Mouse (Mus musculus) MEL (cell line): Measurements from ENCODE around the gene Dhps.

Experiments
- CHD1 ChIP-seq: IDR thresholded peaks from 2 replicates; pipeline ENCODE4 v1.6.1; 2012; ENCODE audit warnings: low read depth, mild to moderate bottlenecking, inconsistent platforms, low read length, improper control_type of control experiment
- CTCF ChIP-seq, 3 experiments: IDR thresholded peaks in 2 of 3; conservative IDR thresholded peaks in 1 of 3; 2 replicates each; pipeline ENCODE4 v1.5.1; 2011 to 2012; ENCODE audit warnings: low read length in 3 of 3, low read depth in 2 of 3, mild to moderate bottlenecking in 2 of 3, improper control_type of control experiment in 1 of 3, inconsistent platforms in 1 of 3, mixed read lengths in 1 of 3, moderate library complexity in 1 of 3; ENCODE audit not compliant: control insufficient read depth in 1 of 3, insufficient read depth in 1 of 3, poor library complexity in 1 of 3, severe bottlenecking in 1 of 3
- HCFC1 ChIP-seq: IDR thresholded peaks from 2 replicates; pipeline ENCODE4 v1.6.1; 2012; ENCODE audit warnings: low read depth, mild to moderate bottlenecking, inconsistent platforms, low read length, improper control_type of control experiment, moderate library complexity
- POLR2A ChIP-seq, 2 experiments: IDR thresholded peaks; 2 replicates each; pipeline ENCODE4 v1.6.1; 2011 to 2012; ENCODE audit warnings: low read length in 2 of 2, mild to moderate bottlenecking in 2 of 2, control low read depth in 1 of 2, improper control_type of control experiment in 1 of 2, low read depth in 1 of 2, moderate library complexity in 1 of 2; ENCODE audit not compliant: control insufficient read depth in 1 of 2, insufficient read depth in 1 of 2, poor library complexity in 1 of 2
- ZMIZ1 ChIP-seq: IDR thresholded peaks from 2 replicates; pipeline ENCODE4 v1.6.1; 2012; ENCODE audit warnings: low read depth, mild to moderate bottlenecking, inconsistent platforms, low read length, improper control_type of control experiment, moderate library complexity

DNA sequence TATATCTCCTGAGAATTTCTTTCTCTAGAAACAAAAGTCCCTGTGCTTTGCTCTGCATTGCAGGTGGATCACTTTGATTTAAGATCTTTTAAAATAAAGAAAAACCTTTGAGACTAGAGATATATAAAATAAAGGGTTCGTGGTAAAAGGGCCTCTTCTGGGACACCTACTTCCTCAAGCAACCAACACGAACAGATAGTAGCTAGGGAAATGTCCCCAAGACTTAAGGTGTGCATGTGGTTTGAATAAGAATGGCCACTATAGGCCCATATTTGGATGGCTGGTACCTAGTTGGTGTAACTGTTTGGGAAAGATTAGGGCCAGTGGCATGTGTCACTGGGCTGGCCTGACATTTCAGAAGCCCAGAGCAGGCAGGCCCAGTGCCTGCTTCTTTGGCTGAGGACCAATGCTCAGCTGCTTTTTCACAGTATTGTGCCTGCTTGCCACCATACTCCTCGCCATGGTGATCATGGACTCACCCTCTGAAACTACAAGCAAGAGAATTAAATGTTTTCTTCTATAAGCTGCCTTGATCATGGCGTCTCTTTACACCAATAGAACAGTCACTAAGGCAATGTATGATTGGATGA is 28.6 kb downstream of the Dhps start:
- TF ChIP-seq POLR2A (IDR thresholded peaks at IDR 0.05; ENCODE audit: control insufficient read depth in 1 of 2, insufficient read depth in 1 of 2, low read depth in 1 of 2, low read length in 2 of 2, poor library complexity in 1 of 2) (no peak), ZMIZ1 (no peak), HCFC1 (no peak), CTCF (IDR thresholded peaks at IDR 0.05 in 2 of 3, conservative IDR thresholded peaks at IDR 0.05 in 1 of 3; ENCODE audit: control insufficient read depth in 1 of 3, insufficient read depth in 1 of 3, low read depth in 2 of 3, low read length in 3 of 3, poor library complexity in 1 of 3, severe bottlenecking in 1 of 3) (no peak), CHD1 (no peak)
